Mouse (Mus musculus) CH12.LX (cell line): ENCODE data around the gene Lad1. TPM values are rescaled to one million over a fixed set of nuclear protein-coding genes. Genes with fewer than 3 reads are reported as not detected.

Experiments
- DNase-seq: peaks from one replicate; pipeline ENCODE4 v3.0.0-alpha.2; 2013; ENCODE audit errors: extremely low read depth
- H3K27ac ChIP-seq: 2 replicates; pipeline ENCODE4 v1.5.1; 2012; ENCODE audit warnings: low read depth, mild to moderate bottlenecking, control low read depth, moderate library complexity; ENCODE audit not compliant: insufficient read depth
- H3K27me3 ChIP-seq: replicated peaks from 2 replicates; pipeline ENCODE3; 2012; ENCODE audit warnings: inconsistent platforms
- H3K36me3 ChIP-seq, 2 experiments: replicated peaks in 1 of 2; 2 replicates each; pipeline versions ENCODE3 to v1.6.1; 2012; ENCODE audit warnings: inconsistent platforms in 1 of 2, low read length in 1 of 2, mild to moderate bottlenecking in 1 of 2, mixed read lengths in 1 of 2, moderate library complexity in 1 of 2; ENCODE audit not compliant: control insufficient read depth in 1 of 2, insufficient read depth in 1 of 2
- H3K4me1 ChIP-seq, 2 experiments: 2 replicates each; pipeline ENCODE4 v1.6.1; 2012; ENCODE audit warnings: inconsistent platforms in 1 of 2, moderate library complexity in 1 of 2; ENCODE audit not compliant: insufficient read depth in 2 of 2, control insufficient read depth in 1 of 2
- H3K4me2 ChIP-seq: 2 replicates; pipeline ENCODE4 v1.6.1; 2012; ENCODE audit warnings: low read depth, mild to moderate bottlenecking, control low read depth; ENCODE audit not compliant: poor library complexity, insufficient read depth, severe bottlenecking
- H3K4me3 ChIP-seq, 3 experiments: fragments of 150-350 bp in 1 of 3; sonication (generic) in 1 of 3; replicated peaks in 1 of 3; 2 replicates each; pipeline versions ENCODE3 to v1.5.1; 2011 to 2012; ENCODE audit warnings: low read depth in 2 of 3, low read length in 2 of 3, mild to moderate bottlenecking in 2 of 3, moderate library complexity in 2 of 3, control low read depth in 1 of 3, improper control_type of control experiment in 1 of 3, inconsistent platforms in 1 of 3, mixed read lengths in 1 of 3; ENCODE audit not compliant: poor library complexity in 1 of 3
- H3K79me2 ChIP-seq: replicated peaks from 2 replicates; pipeline ENCODE4 v1.6.1; 2012; ENCODE audit warnings: mild to moderate bottlenecking, moderate library complexity; ENCODE audit not compliant: control insufficient read depth, poor library complexity, insufficient read depth, severe bottlenecking; ENCODE audit errors: extremely low read depth
- H3K9ac ChIP-seq: 2 replicates; pipeline ENCODE4 v1.6.1; 2012; ENCODE audit warnings: low read depth, mild to moderate bottlenecking, control low read depth, moderate library complexity; ENCODE audit not compliant: insufficient read depth
- H3K9me3 ChIP-seq: replicated peaks from 2 replicates; pipeline ENCODE3; 2012; ENCODE audit warnings: low read length, inconsistent platforms, mixed read lengths
- CHD1 ChIP-seq: IDR thresholded peaks from 2 replicates; pipeline ENCODE4 v1.6.1; 2012; ENCODE audit warnings: low read depth, low read length, improper control_type of control experiment, inconsistent platforms
- E2F4 ChIP-seq: IDR thresholded peaks from 2 replicates; pipeline ENCODE4 v1.6.1; 2011; ENCODE audit warnings: low read depth, low read length, improper control_type of control experiment; ENCODE audit not compliant: insufficient replicate concordance
- ELF1 ChIP-seq: IDR thresholded peaks from 2 replicates; pipeline ENCODE4 v1.6.1; 2014; ENCODE audit warnings: low read depth, mild to moderate bottlenecking, inconsistent platforms, low read length, improper control_type of control experiment
- ETS1 ChIP-seq: conservative IDR thresholded peaks from 2 replicates; pipeline ENCODE4 v1.6.1; 2012; ENCODE audit warnings: low read depth, mild to moderate bottlenecking, inconsistent platforms, low read length, improper control_type of control experiment, moderate library complexity
- GABPA ChIP-seq: IDR thresholded peaks from 2 replicates; pipeline ENCODE4 v1.6.1; 2012; ENCODE audit warnings: low read depth, low read length, improper control_type of control experiment, inconsistent platforms; ENCODE audit not compliant: insufficient replicate concordance
- HCFC1 ChIP-seq: IDR thresholded peaks from 2 replicates; pipeline ENCODE4 v1.6.1; 2012; ENCODE audit warnings: low read depth, mild to moderate bottlenecking, inconsistent platforms, low read length, improper control_type of control experiment
- JUN ChIP-seq: IDR thresholded peaks from 2 replicates; pipeline ENCODE4 v1.6.1; 2011; ENCODE audit warnings: low read depth, mild to moderate bottlenecking, low read length, improper control_type of control experiment, moderate library complexity; ENCODE audit not compliant: insufficient read depth
- JUND ChIP-seq: conservative IDR thresholded peaks from 2 replicates; pipeline ENCODE4 v1.6.1; 2011; ENCODE audit warnings: low read depth, low read length, improper control_type of control experiment
- KAT2A ChIP-seq: IDR thresholded peaks from 2 replicates; pipeline ENCODE4 v1.6.1; 2012; ENCODE audit warnings: low read length, improper control_type of control experiment, inconsistent platforms; ENCODE audit not compliant: insufficient replicate concordance
- MAFK ChIP-seq: IDR thresholded peaks from 2 replicates; pipeline ENCODE4 v1.6.1; 2011; ENCODE audit warnings: low read length, improper control_type of control experiment; ENCODE audit not compliant: insufficient replicate concordance
- MAX ChIP-seq: IDR thresholded peaks from 2 replicates; pipeline ENCODE4 v1.6.1; 2011; ENCODE audit warnings: low read length, improper control_type of control experiment
- MEF2A ChIP-seq: IDR thresholded peaks from 2 replicates; pipeline ENCODE4 v1.6.1; 2014; ENCODE audit warnings: low read depth, mild to moderate bottlenecking, inconsistent platforms, low read length, improper control_type of control experiment, borderline replicate concordance
- MXI1 ChIP-seq: IDR thresholded peaks from 2 replicates; pipeline ENCODE4 v1.6.1; 2011; ENCODE audit warnings: mild to moderate bottlenecking, low read depth, low read length, improper control_type of control experiment
- MYC ChIP-seq: IDR thresholded peaks from 2 replicates; pipeline ENCODE4 v1.6.1; 2011; ENCODE audit warnings: low read depth, mild to moderate bottlenecking, improper control_type of control experiment, low read length
- NELFE ChIP-seq: IDR thresholded peaks from 2 replicates; pipeline ENCODE4 v1.6.1; 2011; ENCODE audit warnings: low read depth, low read length, improper control_type of control experiment
- NRF1 ChIP-seq: IDR thresholded peaks from 2 replicates; pipeline ENCODE4 v1.6.1; 2014; ENCODE audit warnings: low read depth, mild to moderate bottlenecking, inconsistent platforms, low read length, improper control_type of control experiment, moderate library complexity
- POLR2A ChIP-seq: IDR thresholded peaks from 2 replicates; pipeline ENCODE4 v1.6.1; 2011; ENCODE audit warnings: low read depth, mild to moderate bottlenecking, improper control_type of control experiment, low read length
- POLR2AphosphoS2 ChIP-seq: IDR thresholded peaks from 2 replicates; pipeline ENCODE4 v1.6.1; 2011; ENCODE audit warnings: low read depth, low read length, improper control_type of control experiment
- RAD21 ChIP-seq: IDR thresholded peaks from 2 replicates; pipeline ENCODE4 v1.6.1; 2011; ENCODE audit warnings: low read depth, mild to moderate bottlenecking, low read length, improper control_type of control experiment, moderate library complexity
- SMC3 ChIP-seq: IDR thresholded peaks from 2 replicates; pipeline ENCODE4 v1.6.1; 2011; ENCODE audit warnings: low read depth, low read length, improper control_type of control experiment
- TBP ChIP-seq: conservative IDR thresholded peaks from 2 replicates; pipeline ENCODE4 v1.6.1; 2011; ENCODE audit warnings: low read depth, low read length, improper control_type of control experiment
- TCF12 ChIP-seq: IDR thresholded peaks from 2 replicates; pipeline ENCODE4 v1.6.1; 2014; ENCODE audit warnings: low read depth, mild to moderate bottlenecking, inconsistent platforms, low read length, improper control_type of control experiment
- UBTF ChIP-seq: IDR thresholded peaks from 2 replicates; pipeline ENCODE4 v1.6.1; 2012; ENCODE audit warnings: low read depth, mild to moderate bottlenecking, inconsistent platforms, low read length, improper control_type of control experiment, moderate library complexity
- USF1 ChIP-seq: IDR thresholded peaks from 2 replicates; pipeline ENCODE4 v1.6.1; 2014; ENCODE audit warnings: low read depth, mild to moderate bottlenecking, inconsistent platforms, low read length, improper control_type of control experiment
- USF2 ChIP-seq: conservative IDR thresholded peaks from 2 replicates; pipeline ENCODE4 v1.6.1; 2011; ENCODE audit warnings: low read depth, low read length, improper control_type of control experiment
- ZKSCAN1 ChIP-seq: IDR thresholded peaks from 2 replicates; pipeline ENCODE4 v1.6.1; 2012; ENCODE audit warnings: low read depth, inconsistent platforms, low read length, improper control_type of control experiment, borderline replicate concordance
- ZMIZ1 ChIP-seq: IDR thresholded peaks from 2 replicates; pipeline ENCODE4 v1.6.1; 2012; ENCODE audit warnings: low read depth, mild to moderate bottlenecking, inconsistent platforms, low read length, improper control_type of control experiment
- ZNF384 ChIP-seq: IDR thresholded peaks from 2 replicates; pipeline ENCODE4 v1.6.1; 2012; ENCODE audit warnings: low read depth, low read length, improper control_type of control experiment, inconsistent platforms
- dilution Hi-C: fragments of 300-500 bp; cut with MboI; formaldehyde crosslinking; loops from 2 replicates; pipeline ENCODE4 v1.14.3; 2020; ENCODE audit warnings: low sequenced_read_pairs; ENCODE audit not compliant: extremely low pct_unique_long_range_greater_than_20kb, extremely low pct_ligation_motif_present
- in situ Hi-C: fragments of 300-500 bp; cut with MboI; formaldehyde crosslinking; loops from 3 replicates; pipeline ENCODE4 v1.14.3; 2019; ENCODE audit warnings: low sequenced_read_pairs, low pct_ligation_motif_present, low pct_unique_long_range_greater_than_20kb, mixed read lengths
- polyA plus RNA-seq: library from polyadenylated mRNA; unstranded; fragments of >175 nt; gene quantifications from 2 replicates; pipeline ENCODE4 v1.2.1, GENCODE M21; 2012; ENCODE audit warnings: low read depth; ENCODE audit not compliant: insufficient read length
- total RNA-seq, 2 experiments: library from RNA; depleted of rRNA; stranded (reverse); fragments of 300-350 nt in 1 of 2; fragments of >200 nt in 1 of 2; gene quantifications; 2 replicates each; pipeline ENCODE4 v1.2.3; 2012 to 2014

The Lad1 gene
- total and polyA plus RNA-seq, 3 experiments = 0.17 TPM; not detected in 2

DNA sequence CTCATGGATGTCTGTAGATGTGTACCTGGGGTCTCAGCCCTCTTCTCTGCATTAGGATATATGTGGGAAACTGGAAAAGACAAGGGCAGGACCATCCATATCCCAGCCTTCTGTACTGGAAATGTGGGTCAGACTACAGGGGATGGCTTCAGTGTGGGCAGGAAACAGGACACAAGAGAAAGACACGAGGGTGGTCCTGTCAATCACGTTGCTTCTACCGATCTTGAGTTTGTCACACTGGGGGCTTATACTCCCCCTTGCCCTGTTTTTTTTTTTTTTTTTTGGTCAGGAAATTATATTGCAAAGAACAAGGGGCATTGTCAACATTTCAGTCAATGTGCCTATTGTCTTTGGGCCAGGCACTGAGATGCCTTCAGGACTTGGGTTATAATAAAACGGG, 20.2 kb downstream of the Lad1 start:
- Histone ChIP-seq H3K4me3 (no peak overlapping the region), H3K4me2 (no peak overlapping the region), H3K27me3 (peaks cover 23% of the 10 kb centered on the region), H3K9me3 (no peaks in the 10 kb centered on the region), H3K79me2 (no peaks in the 10 kb centered on the region), H3K36me3 (no peaks in the 10 kb centered on the region), H3K27ac (no peak overlapping the region), H3K9ac (no peak overlapping the region), H3K4me1 (peaks cover 27 to 53% of the 10 kb centered on the region in 2 experiments)
- no peak for TF ChIP-seq KAT2A
- TF ChIP-seq ZNF384 = no peak
- no peak for TF ChIP-seq MXI1
- no peak for TF ChIP-seq ELF1
- no peak for TF ChIP-seq TCF12
- no peak for TF ChIP-seq E2F4
- no peak for TF ChIP-seq USF1
- TF ChIP-seq JUN = no peak
- TF ChIP-seq SMC3 = no peak
- TF ChIP-seq UBTF = no peak
- no peak for TF ChIP-seq POLR2A
- no peak for TF ChIP-seq MAFK
- no peak for TF ChIP-seq RAD21
- no peak for TF ChIP-seq HCFC1
- no peak for TF ChIP-seq ZMIZ1
- TF ChIP-seq CHD1 = no peak
- no peak for TF ChIP-seq ETS1
- no peak for DNase-seq
- dilution Hi-C loops = no loop called here
- in situ Hi-C loops = loop anchor here (5.0 kb wide), 1 partner anchor 46 kb away; no protein-coding TSS in a partner anchor

DNA sequence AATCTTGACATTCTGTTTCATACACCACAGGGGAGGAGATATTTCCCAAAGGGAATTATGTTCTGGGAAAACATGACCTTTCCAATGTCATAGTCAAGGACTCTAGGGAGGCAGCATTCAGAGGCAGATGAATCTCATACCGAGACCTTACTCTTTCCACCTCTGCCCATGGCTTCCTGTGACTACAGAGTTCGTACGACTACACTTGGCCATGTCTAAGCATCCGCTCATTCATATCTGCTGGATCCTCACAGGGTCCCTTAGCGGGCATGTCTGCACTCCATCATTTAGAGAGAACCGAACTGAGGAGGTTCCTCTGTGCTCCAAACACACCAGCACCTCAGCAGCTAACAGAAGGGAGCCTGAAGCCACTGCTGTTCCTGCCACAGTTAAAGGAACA, 20.7 kb downstream of the Lad1 start:
- in situ Hi-C loops = loop anchor here (5.0 kb wide), 1 partner anchor 47 kb away; no protein-coding TSS in a partner anchor
- H3K4me3 ChIP-seq = no peak overlapping the region

More for the DNA sequence above, 20.7 kb downstream of the Lad1 start:
- Histone ChIP-seq H3K79me2 (no peaks in the 10 kb centered on the region), H3K36me3 (no peaks in the 10 kb centered on the region)
- no peak for TF ChIP-seq MYC
- no peak for TF ChIP-seq NELFE
- no peak for TF ChIP-seq HCFC1
- TF ChIP-seq MEF2A = no peak
- no peak for TF ChIP-seq JUN
- TF ChIP-seq RAD21 = no peak
- no peak for TF ChIP-seq JUND
- no peak for TF ChIP-seq SMC3
- no peak for TF ChIP-seq USF2
- TF ChIP-seq USF1 = no peak
- no peak for TF ChIP-seq NRF1
- TF ChIP-seq TBP = no peak
- TF ChIP-seq POLR2AphosphoS2 = no peak
- TF ChIP-seq MAX = no peak
- no peak for TF ChIP-seq ELF1
- TF ChIP-seq GABPA = no peak
- no peak for TF ChIP-seq ZKSCAN1
- no peak for TF ChIP-seq CHD1
- no peak for TF ChIP-seq KAT2A
- TF ChIP-seq, all 38 proteins: peak for 0
- H3K9me3 ChIP-seq = no peaks in the 10 kb centered on the region
- dilution Hi-C loops = no loop called here
- H3K4me1 ChIP-seq = peaks cover 32 to 58% of the 10 kb centered on the region in 2 experiments
- no peak overlapping the region for H3K27ac ChIP-seq
- H3K27me3 ChIP-seq = peaks cover 20% of the 10 kb centered on the region
- H3K4me2 ChIP-seq = no peak overlapping the region
- H3K9ac ChIP-seq = no peak overlapping the region
- no peak for DNase-seq
